Mouse (Mus musculus) hindbrain, embryonic 16.5 days (tissue): Measurements from ENCODE around the gene Lpcat1. TPM values are rescaled to one million over a fixed set of nuclear protein-coding genes. Genes with fewer than 3 reads are reported as not detected.

Experiments
- ATAC-seq: fragments of 200-750 bp; cut with Nextera tagmentation; 2 replicates; pipeline ENCODE4 v1.8.0; 2017; ENCODE audit warnings: moderate TSS enrichment, moderate library complexity
- H3K27ac ChIP-seq: fragments of 300-500 bp; sonication (generic); 2 replicates; pipeline ENCODE4 v1.5.1; 2014; ENCODE audit warnings: low read depth, mild to moderate bottlenecking, control low read depth, low read length, moderate library complexity
- H3K27me3 ChIP-seq: fragments of 300-500 bp; sonication (generic); replicated peaks from 2 replicates; pipeline ENCODE4 v1.6.1; 2014; ENCODE audit warnings: low read length; ENCODE audit not compliant: control insufficient read depth, insufficient read depth
- H3K36me3 ChIP-seq: fragments of 300-500 bp; sonication (generic); 2 replicates; pipeline ENCODE4 v1.6.1; 2014; ENCODE audit warnings: mild to moderate bottlenecking, low read length, moderate library complexity, mixed read lengths; ENCODE audit not compliant: control insufficient read depth, insufficient read depth
- H3K4me1 ChIP-seq: fragments of 300-500 bp; sonication (generic); 2 replicates; pipeline ENCODE4 v1.6.1; 2014; ENCODE audit warnings: low read depth, low read length; ENCODE audit not compliant: control insufficient read depth, insufficient read depth
- H3K4me2 ChIP-seq: fragments of 300-500 bp; sonication (generic); 2 replicates; pipeline ENCODE4 v1.6.1; 2014; ENCODE audit warnings: mild to moderate bottlenecking, low read length, control low read depth, moderate library complexity
- H3K4me3 ChIP-seq: fragments of 300-500 bp; sonication (generic); 2 replicates; pipeline ENCODE4 v1.5.1; 2014; ENCODE audit warnings: mild to moderate bottlenecking, low read length, control low read depth, moderate library complexity
- H3K9ac ChIP-seq: fragments of 300-500 bp; sonication (generic); 2 replicates; pipeline ENCODE4 v1.6.1; 2014; ENCODE audit warnings: low read depth, mild to moderate bottlenecking, control low read depth, low read length, moderate library complexity
- H3K9me3 ChIP-seq: fragments of 300-500 bp; sonication (generic); 2 replicates; pipeline ENCODE4 v1.6.1; 2014; ENCODE audit warnings: mild to moderate bottlenecking, low read length, moderate library complexity; ENCODE audit not compliant: control insufficient read depth
- WGBS: fragments of 180-500 bp; shearing (Covaris S2); extraction: QIAGEN DNeasy Blood & Tissue Kit; methylation state at CpG from one replicate; pipeline ENCODE4 v1.1.7; 2014; 5-methylcytosine and 5-hydroxymethylcytosine counted together
- polyA plus RNA-seq: library from polyadenylated mRNA; unstranded; fragments of >200 nt; fragmentation: Nextera tagmentation; extraction: Ambion mirVana; gene quantifications from 2 replicates; pipeline ENCODE4 v1.2.1, GENCODE M21; 2015

Lpcat1 gene
- polyA plus RNA-seq, 1 experiment from 2014 or later = 71.6 TPM

GRCm38 (mm10) chr13:73484171-73484570 is 17.2 kb downstream of the Lpcat1 start:
- Histone ChIP-seq H3K9ac (no peak overlapping the region), H3K4me2 (no peak overlapping the region), H3K27me3 (no peaks in the 10 kb centered on the region), H3K9me3 (peaks cover 3% of the 10 kb centered on the region; the same call in 1 of the 2 replicates), H3K27ac (no peak overlapping the region), H3K36me3 (peaks cover 24% of the 10 kb centered on the region), H3K4me3 (no peak overlapping the region), H3K4me1 (no peaks in the 10 kb centered on the region; the same call in 1 of the 2 replicates)
- no peak for ATAC-seq
- 87% methylated on average over 5 of the region's 5 CpGs for WGBS

- ATAC-seq = no peak
Measured at GRCm38 (mm10) chr13:73488105-73488504, 21.1 kb downstream of the Lpcat1 start.

GRCm38 (mm10) chr13:73488707-73489106 is 21.7 kb downstream of the Lpcat1 start:
- peaks cover 41% of the 10 kb centered on the region for H3K36me3 ChIP-seq
- H3K4me1 ChIP-seq = no peaks in the 10 kb centered on the region; the same call in 1 of the 2 replicates
- no peaks in the 10 kb centered on the region for H3K27me3 ChIP-seq
- no peak overlapping the region for H3K9ac ChIP-seq
- H3K27ac ChIP-seq = no peak overlapping the region
- no peak for ATAC-seq
- peaks cover 3% of the 10 kb centered on the region; the same call in 1 of the 2 replicates for H3K9me3 ChIP-seq
- WGBS = 86% methylated on average over 9 of the region's 9 CpGs
- no peak overlapping the region for H3K4me3 ChIP-seq
- H3K4me2 ChIP-seq = no peak overlapping the region

More at GRCm38 (mm10) chr13:73488105-73488504, 21.1 kb downstream of the Lpcat1 start:
- no peak overlapping the region for H3K4me3 ChIP-seq
- no peaks in the 10 kb centered on the region for H3K27me3 ChIP-seq
- no peak overlapping the region for H3K9ac ChIP-seq
- H3K27ac ChIP-seq = no peak overlapping the region
- H3K9me3 ChIP-seq = peaks cover 3% of the 10 kb centered on the region; the same call in 1 of the 2 replicates
- H3K4me1 ChIP-seq = no peaks in the 10 kb centered on the region; the same call in 1 of the 2 replicates
- peaks cover 41% of the 10 kb centered on the region for H3K36me3 ChIP-seq
- 46% methylated on average over 3 of the region's 3 CpGs for WGBS
- H3K4me2 ChIP-seq = no peak overlapping the region

DNA sequence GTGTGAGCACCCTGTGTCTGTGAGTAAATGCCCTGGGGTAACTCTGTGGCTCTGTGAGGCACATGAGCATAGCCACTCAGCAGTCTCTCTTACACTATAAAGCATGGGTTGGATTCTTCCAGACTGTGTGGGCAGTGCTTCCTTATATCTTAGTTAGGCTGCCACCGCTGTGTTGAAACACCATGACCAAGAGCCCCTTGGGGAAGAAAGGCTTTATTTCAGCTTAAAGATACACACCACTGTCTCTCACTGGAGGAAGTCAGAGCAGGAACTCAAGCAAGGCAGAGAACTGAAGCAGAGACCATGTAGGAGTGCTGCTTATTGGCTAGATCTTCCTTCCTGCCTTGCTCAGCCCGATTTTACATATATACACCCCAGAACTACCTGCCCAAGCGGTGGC is 23.0 kb downstream of the Lpcat1 start:
- Histone ChIP-seq H3K9ac (no peak overlapping the region), H3K27me3 (no peaks in the 10 kb centered on the region), H3K36me3 (peaks cover 47% of the 10 kb centered on the region), H3K4me1 (no peaks in the 10 kb centered on the region; the same call in 1 of the 2 replicates), H3K4me3 (no peak overlapping the region), H3K27ac (no peak overlapping the region), H3K4me2 (no peak overlapping the region), H3K9me3 (peaks cover 3% of the 10 kb centered on the region; the same call in 1 of the 2 replicates)
- no peak for ATAC-seq
- 81% methylated on average over 3 of the region's 3 CpGs for WGBS

- H3K9me3 ChIP-seq = peaks cover 3% of the 10 kb centered on the region; the same call in 1 of the 2 replicates
- H3K4me2 ChIP-seq = no peak overlapping the region
- WGBS = 59% methylated on average over 8 of the region's 8 CpGs
- ATAC-seq = peak; percentile 55; the same call in 1 of the 2 replicates
- no peak overlapping the region for H3K9ac ChIP-seq
- no peak overlapping the region for H3K27ac ChIP-seq
- H3K27me3 ChIP-seq = no peaks in the 10 kb centered on the region
- H3K36me3 ChIP-seq = peaks cover 47% of the 10 kb centered on the region
- H3K4me3 ChIP-seq = no peak overlapping the region
- no peaks in the 10 kb centered on the region; the same call in 1 of the 2 replicates for H3K4me1 ChIP-seq
Measured at GRCm38 (mm10) chr13:73490564-73491170, 23.7 kb downstream of the Lpcat1 start.

DNA sequence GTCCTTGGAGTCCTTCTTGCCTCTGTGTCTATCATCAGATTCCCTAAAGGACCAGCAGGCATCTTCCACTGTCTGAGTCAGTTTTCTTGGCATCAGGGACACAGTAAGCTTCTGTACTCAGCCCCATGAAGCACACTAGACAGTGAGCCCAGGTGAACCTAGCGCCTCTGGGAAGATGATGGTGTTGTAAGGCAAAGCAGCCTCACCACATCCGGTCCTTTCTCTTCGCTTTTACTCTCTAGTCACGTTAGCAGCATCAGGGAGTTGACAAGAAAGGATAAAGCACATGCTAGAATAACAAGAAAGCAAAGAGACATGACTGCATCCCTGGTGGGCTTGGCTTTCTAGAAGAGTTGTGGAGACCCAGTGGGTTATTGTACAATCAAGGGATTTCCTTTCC is 26.2 kb downstream of the Lpcat1 start:
- 94% methylated on average over 4 of the region's 4 CpGs for WGBS
- Histone ChIP-seq H3K27me3 (no peaks in the 10 kb centered on the region), H3K4me3 (no peak overlapping the region), H3K36me3 (peaks cover 49% of the 10 kb centered on the region), H3K27ac (no peak overlapping the region), H3K4me1 (no peaks in the 10 kb centered on the region; the same call in 1 of the 2 replicates), H3K9ac (no peak overlapping the region), H3K4me2 (no peak overlapping the region), H3K9me3 (no peaks in the 10 kb centered on the region)
- no peak for ATAC-seq

DNA sequence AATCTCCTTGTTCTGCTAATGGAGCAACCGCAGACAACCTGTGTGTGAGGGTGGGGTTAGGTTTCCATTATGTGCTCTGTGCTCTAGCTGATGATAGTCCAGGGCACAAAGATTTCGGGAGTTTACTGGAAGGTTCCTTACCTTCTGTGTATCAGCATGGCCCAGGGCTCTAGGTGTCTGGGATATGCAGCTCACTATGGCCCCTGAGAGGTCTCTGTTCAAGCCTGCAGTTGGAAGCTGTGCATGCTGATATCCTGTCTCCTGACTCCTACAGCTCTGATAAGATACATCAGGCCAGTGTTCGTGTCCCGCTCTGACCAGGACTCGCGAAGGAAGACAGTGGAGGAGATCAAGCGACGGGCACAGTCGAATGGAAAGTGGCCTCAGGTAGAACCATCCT is 27.5 kb downstream of the Lpcat1 start:
- Histone ChIP-seq H3K9ac (no peak overlapping the region), H3K27me3 (no peaks in the 10 kb centered on the region), H3K27ac (no peak overlapping the region), H3K9me3 (no peaks in the 10 kb centered on the region), H3K36me3 (peaks cover 50% of the 10 kb centered on the region), H3K4me3 (no peak overlapping the region), H3K4me2 (no peak overlapping the region), H3K4me1 (no peaks in the 10 kb centered on the region; the same call in 1 of the 2 replicates)
- ATAC-seq = no peak
- WGBS = 99% methylated on average over 9 of the region's 9 CpGs

DNA sequence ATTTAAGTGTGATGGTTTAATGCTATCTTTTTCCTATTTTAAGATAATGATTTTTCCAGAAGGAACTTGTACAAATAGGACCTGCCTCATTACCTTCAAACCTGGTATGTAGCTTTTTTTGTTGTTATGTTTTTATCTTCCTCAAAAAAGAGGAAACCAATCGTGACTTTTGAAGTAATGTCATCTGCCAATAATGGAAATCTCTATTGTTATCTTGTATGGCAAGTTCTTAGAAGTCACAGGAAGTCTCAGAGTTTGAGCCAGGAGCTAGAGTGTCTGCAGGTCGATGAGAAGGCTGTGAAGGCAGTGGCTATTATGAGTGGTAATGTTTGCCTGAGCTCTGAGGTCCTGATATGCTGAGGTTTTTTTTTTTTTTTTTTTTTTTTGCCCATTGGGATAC is 29.1 kb downstream of the Lpcat1 start:
- no peak overlapping the region for H3K27ac ChIP-seq
- H3K4me1 ChIP-seq = no peaks in the 10 kb centered on the region
- ATAC-seq = no peak
- no peaks in the 10 kb centered on the region for H3K27me3 ChIP-seq
- H3K4me2 ChIP-seq = no peak overlapping the region
- WGBS = 83% methylated on average over 2 of the region's 2 CpGs
- H3K36me3 ChIP-seq = peaks cover 51% of the 10 kb centered on the region
- no peak overlapping the region for H3K4me3 ChIP-seq
- H3K9ac ChIP-seq = no peak overlapping the region
- H3K9me3 ChIP-seq = no peaks in the 10 kb centered on the region

GRCm38 (mm10) chr13:73499893-73500604 is 33.1 kb downstream of the Lpcat1 start:
- no peaks in the 10 kb centered on the region for H3K4me1 ChIP-seq
- ATAC-seq = no peak

More at GRCm38 (mm10) chr13:73499893-73500604, 33.1 kb downstream of the Lpcat1 start:
- Histone ChIP-seq H3K9ac (no peak overlapping the region), H3K9me3 (no peaks in the 10 kb centered on the region), H3K27ac (no peak overlapping the region), H3K4me2 (no peak overlapping the region), H3K36me3 (peaks cover 46% of the 10 kb centered on the region), H3K27me3 (no peaks in the 10 kb centered on the region), H3K4me3 (no peak overlapping the region)
- WGBS = 87% methylated on average over 6 of the region's 6 CpGs
